Mouse (Mus musculus): ENCODE measurements around the gene Olfr342. TPM values are rescaled to one million over a fixed set of nuclear protein-coding genes. Genes with fewer than 3 reads are reported as not detected.

Olfr342 gene
- not detected for total RNA-seq (2021)

GRCm38 (mm10) chr2:36524698-36525097 lies at the start of gene Olfr342:
Gene Olfr342, plus strand, starts transcription at chr2:36524998.
- DNase-seq, result no peak

- DNase-seq, result no peak
Observed at GRCm38 (mm10) chr2:36482368-36482767, 42.4 kb upstream of the Olfr342 start, which contains the start of gene Olfr341. Gene Olfr341, minus strand, starts transcription at chr2:36482468.

- DNase-seq, result no peak
Observed at GRCm38 (mm10) chr2:36565156-36565555, 40.4 kb downstream of the Olfr342 start.

GRCm38 (mm10) chr2:36566362-36566761 lies 41.6 kb downstream of the Olfr342 start, which contains the start of gene Olfr344:
Gene Olfr344, plus strand, starts transcription at chr2:36566662.
- DNase-seq, result no peak

GRCm38 (mm10) chr2:36567022-36567421 lies 42.2 kb downstream of the Olfr342 start:
- DNase-seq, result peak; percentile 7

GRCm38 (mm10) chr2:36567845-36568244 lies 43.0 kb downstream of the Olfr342 start:
- no peak for DNase-seq

Other genes with a start within 250 kb of the Olfr342 start
- gene Olfr338, start 151.5 kb upstream of the Olfr342 start, total RNA-seq (2021), result not detected
- not detected for gene Olfr339, start 106.1 kb upstream of the Olfr342 start, total RNA-seq (2021)
- not detected for gene Olfr340, start 72.4 kb upstream of the Olfr342 start, total RNA-seq (2021)
- not detected for gene Olfr341, start 42.5 kb upstream of the Olfr342 start, total RNA-seq (2021)
- not detected for gene Olfr344, start 41.7 kb downstream of the Olfr342 start, total RNA-seq (2021)
- not detected for gene Olfr345, start 115.0 kb downstream of the Olfr342 start, total RNA-seq (2021)
- not detected for gene Olfr346, start 160.8 kb downstream of the Olfr342 start, total RNA-seq (2021)
- gene Olfr347, start 206.9 kb downstream of the Olfr342 start, total RNA-seq (2021), result not detected

All from heart, postnatal 4 days (tissue).